Mouse (Mus musculus) left cerebral cortex, adult 8-10 months (tissue): ENCODE measurements around the gene Gm12248. TPM values are rescaled to one million over a fixed set of nuclear protein-coding genes. Genes with fewer than 3 reads are reported as not detected.

Experiments
- DNase-seq, 2 experiments: peaks; one replicate each; pipeline ENCODE4 v3.0.0; 2022; ENCODE audit warnings: low spot score in 2 of 2
- total RNA-seq, 4 experiments: library from RNA; stranded (reverse); gene quantifications; 2 replicates each; pipeline ENCODE4 v1.2.4; 2022

Gene Gm12248
- total RNA-seq: not detected

- DNase-seq: no peak
Measured at GRCm38 (mm10) chr11:58093021-58093528, at the start of gene Gm12248. Gm12248 (minus strand) TSS chr11:58093134.

GRCm38 (mm10) chr11:58139466-58139865 is 46.5 kb upstream of the Gm12248 start:
- DNase-seq: no peak

GRCm38 (mm10) chr11:58138821-58139220 is 45.9 kb upstream of the Gm12248 start:
- DNase-seq: no peak

- no peak for DNase-seq
Measured at GRCm38 (mm10) chr11:58136677-58137076, 43.7 kb upstream of the Gm12248 start.

- no peak for DNase-seq
Measured at GRCm38 (mm10) chr11:58135296-58135695, 42.4 kb upstream of the Gm12248 start.

GRCm38 (mm10) chr11:58134869-58135268 is 41.9 kb upstream of the Gm12248 start:
- DNase-seq: no peak

GRCm38 (mm10) chr11:58132026-58132425 is 39.1 kb upstream of the Gm12248 start:
- no peak for DNase-seq

- no peak for DNase-seq
Measured at GRCm38 (mm10) chr11:58129302-58129843, 36.4 kb upstream of the Gm12248 start.

GRCm38 (mm10) chr11:58127544-58127943 is 34.6 kb upstream of the Gm12248 start:
- DNase-seq: no peak

- DNase-seq: peak in 1 of 2 experiments; percentile 23
Measured at GRCm38 (mm10) chr11:58126397-58127160, 33.6 kb upstream of the Gm12248 start.

GRCm38 (mm10) chr11:58125021-58125420 is 32.1 kb upstream of the Gm12248 start:
- no peak for DNase-seq

GRCm38 (mm10) chr11:58123711-58124110 is 30.8 kb upstream of the Gm12248 start:
- DNase-seq: no peak

- DNase-seq: no peak
Measured at GRCm38 (mm10) chr11:58121351-58121750, 28.4 kb upstream of the Gm12248 start.

GRCm38 (mm10) chr11:58120655-58121054 is 27.7 kb upstream of the Gm12248 start:
- DNase-seq: no peak

- DNase-seq: no peak
Measured at GRCm38 (mm10) chr11:58117044-58117652, 24.2 kb upstream of the Gm12248 start.

GRCm38 (mm10) chr11:58116560-58116959 is 23.6 kb upstream of the Gm12248 start:
- DNase-seq: no peak

GRCm38 (mm10) chr11:58107664-58108337 is 14.9 kb upstream of the Gm12248 start:
- no peak for DNase-seq

- DNase-seq: no peak
Measured at GRCm38 (mm10) chr11:58107009-58107408, 14.1 kb upstream of the Gm12248 start.

- DNase-seq: peak in 1 of 2 experiments; percentile 32
Measured at GRCm38 (mm10) chr11:58104351-58104791, 11.4 kb upstream of the Gm12248 start.

- peak; percentile 97 to 98 for DNase-seq
Measured at GRCm38 (mm10) chr11:58103697-58104306, 10.9 kb upstream of the Gm12248 start, which contains the start of gene Cnot8. Cnot8 (plus strand) TSS chr11:58104153.

- DNase-seq: no peak
Measured at GRCm38 (mm10) chr11:58103344-58103653, 10.4 kb upstream of the Gm12248 start.
